Mouse (Mus musculus): ENCODE measurements around the gene Ube2v1. TPM values are rescaled to one million over a fixed set of nuclear protein-coding genes. Genes with fewer than 3 reads are reported as not detected.

Ube2v1 gene
- polyA plus RNA-seq, 1 experiment from 2014 or later = 195 TPM

- Histone ChIP-seq H3K27me3 (ENCODE audit: control insufficient read depth, insufficient read depth, low read length) (0 out of 2 replicates have a peak, but pooled peaks cover 5% of the 10 kb centered on the region), H3K4me2 (peak overlapping the region; percentile 97; the same call in 1 of the 2 replicates), H3K27ac (ENCODE audit: low read depth, low read length) (no peak overlapping the region), H3K9me3 (replicated peaks; ENCODE audit: control insufficient read depth, low read length) (no peaks in the 10 kb centered on the region), H3K4me3 (ENCODE audit: low read depth, low read length) (no peak overlapping the region), H3K4me1 (ENCODE audit: control insufficient read depth, insufficient read depth, low read length) (peaks cover 29% of the 10 kb centered on the region), H3K36me3 (ENCODE audit: control insufficient read depth, insufficient read depth, low read length) (peaks cover 2% of the 10 kb centered on the region; the same call in 1 of the 2 replicates), H3K9ac (ENCODE audit: low read depth, low read length) (no peak overlapping the region)
- ATAC-seq (replicated peaks; ENCODE audit: insufficient number of reproducible peaks, low FRiP score, low TSS enrichment) = no peak
- 53% methylated on average over 11 of the region's 11 CpGs for WGBS (ENCODE audit: insufficient replicate concordance)
Measured at GRCm38 (mm10) chr2:167658712-167659111, 26.8 kb upstream of the Ube2v1 start.

- no peaks in the 10 kb centered on the region for H3K9me3 ChIP-seq (replicated peaks; ENCODE audit: control insufficient read depth, low read length)
- peaks cover 29% of the 10 kb centered on the region for H3K4me1 ChIP-seq (ENCODE audit: control insufficient read depth, insufficient read depth, low read length)
- no peak overlapping the region for H3K9ac ChIP-seq (ENCODE audit: low read depth, low read length)
- WGBS (ENCODE audit: insufficient replicate concordance) = 88% methylated on average over 4 of the region's 4 CpGs
- peaks cover 2% of the 10 kb centered on the region; the same call in 1 of the 2 replicates for H3K36me3 ChIP-seq (ENCODE audit: control insufficient read depth, insufficient read depth, low read length)
- H3K27me3 ChIP-seq (ENCODE audit: control insufficient read depth, insufficient read depth, low read length) = 0 out of 2 replicates have a peak, but pooled peaks cover 5% of the 10 kb centered on the region
- no peak overlapping the region for H3K4me3 ChIP-seq (ENCODE audit: low read depth, low read length)
- ATAC-seq (replicated peaks; ENCODE audit: insufficient number of reproducible peaks, low FRiP score, low TSS enrichment) = no peak
- H3K27ac ChIP-seq (ENCODE audit: low read depth, low read length) = no peak overlapping the region
- H3K4me2 ChIP-seq = no peak overlapping the region
Measured at GRCm38 (mm10) chr2:167657973-167658372, 26.1 kb upstream of the Ube2v1 start.

GRCm38 (mm10) chr2:167656629-167657478 is 25.0 kb upstream of the Ube2v1 start:
- Histone ChIP-seq H3K27ac (ENCODE audit: low read depth, low read length) (0 out of 2 replicates have a peak overlapping the region, but pooled peaks have one; percentile 4), H3K4me3 (ENCODE audit: low read depth, low read length) (no peak overlapping the region), H3K9me3 (replicated peaks; ENCODE audit: control insufficient read depth, low read length) (no peaks in the 10 kb centered on the region), H3K36me3 (ENCODE audit: control insufficient read depth, insufficient read depth, low read length) (peaks cover 4% of the 10 kb centered on the region; the same call in 1 of the 2 replicates), H3K9ac (ENCODE audit: low read depth, low read length) (peak overlapping the region; percentile 56; the same call in 1 of the 2 replicates), H3K4me2 (no peak overlapping the region; the same call in 1 of the 2 replicates), H3K27me3 (ENCODE audit: control insufficient read depth, insufficient read depth, low read length) (no peaks in the 10 kb centered on the region), H3K4me1 (ENCODE audit: control insufficient read depth, insufficient read depth, low read length) (peaks cover 23% of the 10 kb centered on the region)
- WGBS (ENCODE audit: insufficient replicate concordance) = 82% methylated on average over 16 of the region's 16 CpGs
- ATAC-seq (replicated peaks; ENCODE audit: insufficient number of reproducible peaks, low FRiP score, low TSS enrichment) = no peak

- H3K9ac ChIP-seq (ENCODE audit: low read depth, low read length) = no peak overlapping the region
- H3K27me3 ChIP-seq (ENCODE audit: control insufficient read depth, insufficient read depth, low read length) = no peaks in the 10 kb centered on the region
- peaks cover 9% of the 10 kb centered on the region for H3K36me3 ChIP-seq (ENCODE audit: control insufficient read depth, insufficient read depth, low read length)
- no peak for ATAC-seq (replicated peaks; ENCODE audit: insufficient number of reproducible peaks, low FRiP score, low TSS enrichment)
- no peak overlapping the region for H3K4me2 ChIP-seq
- no peak overlapping the region for H3K27ac ChIP-seq (ENCODE audit: low read depth, low read length)
- H3K4me3 ChIP-seq (ENCODE audit: low read depth, low read length) = no peak overlapping the region
- H3K4me1 ChIP-seq (ENCODE audit: control insufficient read depth, insufficient read depth, low read length) = peaks cover 17% of the 10 kb centered on the region
- 88% methylated on average over 10 of the region's 10 CpGs for WGBS (ENCODE audit: insufficient replicate concordance)
- no peaks in the 10 kb centered on the region for H3K9me3 ChIP-seq (replicated peaks; ENCODE audit: control insufficient read depth, low read length)
Measured at GRCm38 (mm10) chr2:167654911-167655600, 23.2 kb upstream of the Ube2v1 start.

GRCm38 (mm10) chr2:167652694-167653093 is 20.8 kb upstream of the Ube2v1 start:
- Histone ChIP-seq H3K27ac (ENCODE audit: low read depth, low read length) (no peak overlapping the region), H3K4me1 (ENCODE audit: control insufficient read depth, insufficient read depth, low read length) (0 out of 2 replicates have a peak, but pooled peaks cover 2% of the 10 kb centered on the region), H3K9ac (ENCODE audit: low read depth, low read length) (no peak overlapping the region), H3K4me3 (ENCODE audit: low read depth, low read length) (no peak overlapping the region), H3K27me3 (ENCODE audit: control insufficient read depth, insufficient read depth, low read length) (no peaks in the 10 kb centered on the region), H3K4me2 (no peak overlapping the region), H3K36me3 (ENCODE audit: control insufficient read depth, insufficient read depth, low read length) (peaks cover 12% of the 10 kb centered on the region), H3K9me3 (replicated peaks; ENCODE audit: control insufficient read depth, low read length) (no peaks in the 10 kb centered on the region)
- 71% methylated on average over 7 of the region's 7 CpGs for WGBS (ENCODE audit: insufficient replicate concordance)
- no peak for ATAC-seq (replicated peaks; ENCODE audit: insufficient number of reproducible peaks, low FRiP score, low TSS enrichment)

- Histone ChIP-seq H3K27ac (ENCODE audit: low read depth, low read length) (no peak overlapping the region), H3K36me3 (ENCODE audit: control insufficient read depth, insufficient read depth, low read length) (peaks cover 14% of the 10 kb centered on the region), H3K27me3 (ENCODE audit: control insufficient read depth, insufficient read depth, low read length) (no peaks in the 10 kb centered on the region), H3K4me2 (no peak overlapping the region), H3K4me3 (ENCODE audit: low read depth, low read length) (no peak overlapping the region), H3K9me3 (replicated peaks; ENCODE audit: control insufficient read depth, low read length) (no peaks in the 10 kb centered on the region), H3K4me1 (ENCODE audit: control insufficient read depth, insufficient read depth, low read length) (0 out of 2 replicates have a peak, but pooled peaks cover 2% of the 10 kb centered on the region), H3K9ac (ENCODE audit: low read depth, low read length) (no peak overlapping the region)
- 92% methylated on average over 9 of the region's 9 CpGs for WGBS (ENCODE audit: insufficient replicate concordance)
- no peak for ATAC-seq (replicated peaks; ENCODE audit: insufficient number of reproducible peaks, low FRiP score, low TSS enrichment)
Measured at GRCm38 (mm10) chr2:167651622-167652021, 19.7 kb upstream of the Ube2v1 start.

- Histone ChIP-seq H3K27ac (ENCODE audit: low read depth, low read length) (no peak overlapping the region), H3K4me3 (ENCODE audit: low read depth, low read length) (no peak overlapping the region), H3K4me2 (no peak overlapping the region), H3K36me3 (ENCODE audit: control insufficient read depth, insufficient read depth, low read length) (peaks cover 17% of the 10 kb centered on the region), H3K9ac (ENCODE audit: low read depth, low read length) (peak overlapping the region; percentile 5; the same call in 1 of the 2 replicates), H3K27me3 (ENCODE audit: control insufficient read depth, insufficient read depth, low read length) (no peaks in the 10 kb centered on the region), H3K9me3 (replicated peaks; ENCODE audit: control insufficient read depth, low read length) (no peaks in the 10 kb centered on the region), H3K4me1 (ENCODE audit: control insufficient read depth, insufficient read depth, low read length) (0 out of 2 replicates have a peak, but pooled peaks cover 2% of the 10 kb centered on the region)
- ATAC-seq (replicated peaks; ENCODE audit: insufficient number of reproducible peaks, low FRiP score, low TSS enrichment) = no peak
- 87% methylated on average over 12 of the region's 12 CpGs for WGBS (ENCODE audit: insufficient replicate concordance)
Measured at GRCm38 (mm10) chr2:167649290-167650032, 17.6 kb upstream of the Ube2v1 start.

GRCm38 (mm10) chr2:167646411-167646810 is 14.5 kb upstream of the Ube2v1 start:
- H3K4me1 ChIP-seq (ENCODE audit: control insufficient read depth, insufficient read depth, low read length) = 0 out of 2 replicates have a peak, but pooled peaks cover 2% of the 10 kb centered on the region
- no peak overlapping the region for H3K4me3 ChIP-seq (ENCODE audit: low read depth, low read length)
- H3K9me3 ChIP-seq (replicated peaks; ENCODE audit: control insufficient read depth, low read length) = no peaks in the 10 kb centered on the region
- H3K4me2 ChIP-seq = no peak overlapping the region
- no peak overlapping the region for H3K9ac ChIP-seq (ENCODE audit: low read depth, low read length)
- no peak overlapping the region for H3K27ac ChIP-seq (ENCODE audit: low read depth, low read length)
- 73% methylated on average over 4 of the region's 4 CpGs for WGBS (ENCODE audit: insufficient replicate concordance)
- H3K27me3 ChIP-seq (ENCODE audit: control insufficient read depth, insufficient read depth, low read length) = no peaks in the 10 kb centered on the region
- H3K36me3 ChIP-seq (ENCODE audit: control insufficient read depth, insufficient read depth, low read length) = peaks cover 9% of the 10 kb centered on the region
- no peak for ATAC-seq (replicated peaks; ENCODE audit: insufficient number of reproducible peaks, low FRiP score, low TSS enrichment)

Measured in heart, embryonic 11.5 days (tissue).